Mouse (Mus musculus): ENCODE results near the gene Flcn.
"Not testable (repeated sequence)": the region's sequence is repeated elsewhere in the genome, so short reads cannot be mapped to it uniquely, and the experiment has no call there.

Gene Flcn

GRCm38 (mm10) chr11:59809670-59810474 is at the start of gene Flcn:
TSS of gene Flcn (minus strand) at chr11:59810016.
- DNase-seq: peak; percentile 86

- no peak for DNase-seq
These were observed 43.0 kb upstream of the Flcn start for GRCm38 (mm10) chr11:59852865-59853264.

- peak; percentile 72 for DNase-seq
These were observed 38.4 kb upstream of the Flcn start for GRCm38 (mm10) chr11:59847891-59848884.

GRCm38 (mm10) chr11:59847131-59847530 is 37.3 kb upstream of the Flcn start:
- DNase-seq: no peak

- DNase-seq: no peak
These were observed 36.5 kb upstream of the Flcn start for GRCm38 (mm10) chr11:59846311-59846710.

GRCm38 (mm10) chr11:59839459-59840126 is 29.8 kb upstream of the Flcn start, which contains the start of gene Cops3:
TSS of gene Cops3 (minus strand) at chr11:59839838.
- DNase-seq: peak; percentile 97

GRCm38 (mm10) chr11:59839008-59839458 is 29.2 kb upstream of the Flcn start, which contains the start of gene Nt5m:
TSS of gene Nt5m (plus strand) at chr11:59839447.
- peak; percentile 93 for DNase-seq

GRCm38 (mm10) chr11:59838426-59838825 is 28.6 kb upstream of the Flcn start:
- DNase-seq: no peak

- not testable (repeated sequence) for DNase-seq
These were observed 28.0 kb upstream of the Flcn start for GRCm38 (mm10) chr11:59837789-59838188.

GRCm38 (mm10) chr11:59821625-59822024 is 11.8 kb upstream of the Flcn start:
- no peak for DNase-seq

- DNase-seq: no peak
These were observed 8.1 kb upstream of the Flcn start for GRCm38 (mm10) chr11:59817916-59818315.

GRCm38 (mm10) chr11:59815482-59816065 is 5.8 kb upstream of the Flcn start:
- no peak for DNase-seq

- DNase-seq: no peak
These were observed 5.1 kb upstream of the Flcn start for GRCm38 (mm10) chr11:59814936-59815335.

GRCm38 (mm10) chr11:59814311-59814710 is 4.5 kb upstream of the Flcn start:
- no peak for DNase-seq

GRCm38 (mm10) chr11:59813276-59813675 is 3.5 kb upstream of the Flcn start:
- no peak for DNase-seq

GRCm38 (mm10) chr11:59811211-59811610 is 1.4 kb upstream of the Flcn start:
- no peak for DNase-seq

GRCm38 (mm10) chr11:59810480-59811158 is 803 bp upstream of the Flcn start:
- DNase-seq: no peak

GRCm38 (mm10) chr11:59809071-59809669 is 646 bp downstream of the Flcn start:
- peak; percentile 53 for DNase-seq

- no peak for DNase-seq
These were observed 1.5 kb downstream of the Flcn start for GRCm38 (mm10) chr11:59808170-59808960.

- DNase-seq: no peak
These were observed 4.2 kb downstream of the Flcn start for GRCm38 (mm10) chr11:59805656-59806055.

Measured in kidney, adult 11 months (tissue).